Comparison of ENCODE assay signal across 27 mouse cellular contexts in the genomic region with DNA sequence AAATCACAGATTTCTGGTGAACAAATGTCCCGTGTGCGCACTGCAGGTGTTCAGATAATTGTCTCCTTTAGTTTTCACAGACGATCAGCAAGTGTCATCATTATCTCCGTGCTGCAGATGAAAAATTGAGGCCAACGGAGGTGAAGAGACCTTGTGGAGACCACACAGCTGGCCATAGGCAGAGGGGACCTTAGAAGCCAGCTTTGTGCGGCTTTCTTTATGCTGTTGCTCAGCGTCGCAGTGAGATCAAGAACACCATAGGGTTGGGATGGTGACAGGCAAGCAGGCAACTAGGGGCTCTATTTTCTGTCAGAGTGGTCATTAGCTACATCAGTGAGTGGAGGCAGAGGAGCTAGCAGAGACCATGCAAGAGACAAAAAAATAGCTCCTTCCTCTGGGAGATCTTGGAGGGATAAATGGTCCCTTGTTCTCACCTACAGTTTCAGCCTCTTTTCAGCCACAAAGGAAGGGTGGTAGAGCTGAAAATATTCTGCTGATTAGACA.
DNase-seq lines count a peak whose midpoint lies in the region; ATAC-seq and TF ChIP-seq lines count a peak whose summit lies in the region.
"Had no signal": no experiment of that assay in that cellular context is flagged by ENCODE, and none has a peak within 500 bp of the region (broad histone marks: within the 10 kb centered on the region; RNA-seq: fewer than 3 reads in every experiment).

No protein-coding gene starts in this region.

- ATAC-seq in forebrain, embryonic 13.5 days, result peak; percentile 63; the same call in 1 of the 2 replicates
- ATAC-seq in forebrain, embryonic 11.5 days (replicated peaks; ENCODE audit: low FRiP score), result no peak
- 0 out of 2 replicates have a peak, but pooled peaks have one; percentile 46 for ATAC-seq in forebrain, embryonic 15.5 days (replicated peaks)
- no peak; the same call in 1 of the 2 replicates for ATAC-seq in forebrain, embryonic 16.5 days
- peak; percentile 73; the same call in 1 of the 2 replicates for ATAC-seq in midbrain, embryonic 15.5 days (replicated peaks)
- no peak for ATAC-seq in midbrain, embryonic 13.5 days
- ATAC-seq: activated CD4-positive, CD25-positive, alpha-beta regulatory T cell, adult 4 months; CD4-positive, CD25-positive, alpha-beta regulatory T cell, adult 4 months; Patski had no signal

- H3K36me3 ChIP-seq in forebrain, embryonic 13.5 days (ENCODE audit: poor library complexity, severe bottlenecking), result no peaks in the 10 kb centered on the region
- H3K36me3 ChIP-seq in forebrain, embryonic 11.5 days (ENCODE audit: control insufficient read depth, insufficient read depth, low read length), result no peaks in the 10 kb centered on the region
- no peaks in the 10 kb centered on the region for H3K36me3 ChIP-seq in forebrain, embryonic 15.5 days
- H3K36me3 ChIP-seq in forebrain, embryonic 16.5 days (ENCODE audit: control insufficient read depth, insufficient read depth), result no peaks in the 10 kb centered on the region
- H3K36me3 ChIP-seq in midbrain, embryonic 15.5 days (replicated peaks), result no peaks in the 10 kb centered on the region
- H3K36me3 ChIP-seq in midbrain, embryonic 13.5 days, result no peaks in the 10 kb centered on the region
- H3K36me3 ChIP-seq: embryonic facial prominence, embryonic 13.5 days; embryonic facial prominence, embryonic 15.5 days; forebrain, embryonic 10.5 days; G1E had no signal

- TF ChIP-seq POLR2A in brain, embryonic 14.5 days (IDR thresholded peaks at IDR 0.05; ENCODE audit: borderline replicate concordance, extremely low read depth, insufficient read depth, insufficient read length, poor library complexity, severe bottlenecking), result no peak

- H3K4me2 ChIP-seq in forebrain, embryonic 13.5 days, result no peak overlapping the region
- no peak overlapping the region for H3K4me2 ChIP-seq in forebrain, embryonic 11.5 days (ENCODE audit: low read depth, low read length, severe bottlenecking)
- no peak overlapping the region for H3K4me2 ChIP-seq in forebrain, embryonic 15.5 days (replicated peaks)
- H3K4me2 ChIP-seq in forebrain, embryonic 16.5 days (ENCODE audit: low read length), result no peak overlapping the region
- no peak overlapping the region for H3K4me2 ChIP-seq in midbrain, embryonic 15.5 days
- H3K4me2 ChIP-seq in midbrain, embryonic 13.5 days (replicated peaks), result no peak overlapping the region
- H3K4me2 ChIP-seq: embryonic facial prominence, embryonic 13.5 days; embryonic facial prominence, embryonic 15.5 days had no signal

- no peak for DNase-seq in forebrain, embryonic 11.5 days (ENCODE audit: low spot score)
- DNase-seq in brain, embryonic 14.5 days (ENCODE audit: low read depth), result peak; percentile 55
- DNase-seq: adrenal gland, adult 8-10 months; adrenal gland, postnatal 14 days; adrenal gland, postnatal 36 days; B cell, adult 2 months; cerebellum, adult 11 months; cerebellum, adult 18-20 months; cerebellum, adult 8-10 months; cerebellum, adult 9-11 months; cerebellum, postnatal 14 days; cerebellum, postnatal 36 days; embryo, embryonic 11 days had no signal

- no peaks in the 10 kb centered on the region for H3K27me3 ChIP-seq in forebrain, embryonic 13.5 days
- no peaks in the 10 kb centered on the region for H3K27me3 ChIP-seq in forebrain, embryonic 11.5 days (ENCODE audit: control insufficient read depth, insufficient read depth, low read length)
- H3K27me3 ChIP-seq in forebrain, embryonic 15.5 days, result no peaks in the 10 kb centered on the region
- H3K27me3 ChIP-seq in forebrain, embryonic 16.5 days (replicated peaks; ENCODE audit: control insufficient read depth, insufficient read depth, low read length), result no peaks in the 10 kb centered on the region
- H3K27me3 ChIP-seq in midbrain, embryonic 15.5 days (replicated peaks), result no peaks in the 10 kb centered on the region
- no peaks in the 10 kb centered on the region for H3K27me3 ChIP-seq in midbrain, embryonic 13.5 days
- H3K27me3 ChIP-seq: CH12.LX; embryonic facial prominence, embryonic 15.5 days; Patski had no signal

- no peak overlapping the region for H3K9ac ChIP-seq in forebrain, embryonic 13.5 days
- no peak overlapping the region for H3K9ac ChIP-seq in forebrain, embryonic 11.5 days (ENCODE audit: low read length)
- no peak overlapping the region for H3K9ac ChIP-seq in forebrain, embryonic 15.5 days (replicated peaks)
- H3K9ac ChIP-seq in forebrain, embryonic 16.5 days (replicated peaks; ENCODE audit: low read depth, low read length), result no peak overlapping the region
- no peak overlapping the region for H3K9ac ChIP-seq in midbrain, embryonic 15.5 days
- no peak overlapping the region for H3K9ac ChIP-seq in midbrain, embryonic 13.5 days (replicated peaks)
- H3K9ac ChIP-seq: embryonic facial prominence, embryonic 13.5 days; embryonic facial prominence, embryonic 15.5 days had no signal

- no peaks in the 10 kb centered on the region for H3K4me1 ChIP-seq in forebrain, embryonic 13.5 days
- no peaks in the 10 kb centered on the region for H3K4me1 ChIP-seq in forebrain, embryonic 11.5 days (replicated peaks; ENCODE audit: control insufficient read depth, insufficient read depth, low read length)
- no peaks in the 10 kb centered on the region for H3K4me1 ChIP-seq in forebrain, embryonic 15.5 days
- H3K4me1 ChIP-seq in forebrain, embryonic 16.5 days (replicated peaks; ENCODE audit: control insufficient read depth, insufficient read depth, low read length), result no peaks in the 10 kb centered on the region
- H3K4me1 ChIP-seq in midbrain, embryonic 15.5 days, result no peaks in the 10 kb centered on the region
- H3K4me1 ChIP-seq in midbrain, embryonic 13.5 days (replicated peaks), result no peaks in the 10 kb centered on the region
- H3K4me1 ChIP-seq: embryonic facial prominence, embryonic 13.5 days; embryonic facial prominence, embryonic 15.5 days; forebrain, embryonic 10.5 days had no signal

- no peak overlapping the region for H3K27ac ChIP-seq in forebrain, embryonic 13.5 days
- no peak overlapping the region for H3K27ac ChIP-seq in forebrain, embryonic 11.5 days (ENCODE audit: low read depth, low read length)
- H3K27ac ChIP-seq in forebrain, embryonic 15.5 days (replicated peaks), result no peak overlapping the region
- H3K27ac ChIP-seq in forebrain, embryonic 16.5 days (ENCODE audit: low read length), result no peak overlapping the region
- H3K27ac ChIP-seq in midbrain, embryonic 15.5 days, result no peak overlapping the region
- H3K27ac ChIP-seq in midbrain, embryonic 13.5 days, result no peak overlapping the region
- H3K27ac ChIP-seq: embryonic facial prominence, embryonic 13.5 days; embryonic facial prominence, embryonic 15.5 days; forebrain, embryonic 10.5 days had no signal

- H3K9me3 ChIP-seq in forebrain, embryonic 13.5 days (replicated peaks), result no peaks in the 10 kb centered on the region
- H3K9me3 ChIP-seq in forebrain, embryonic 11.5 days (ENCODE audit: control insufficient read depth, low read length), result no peaks in the 10 kb centered on the region
- no peaks in the 10 kb centered on the region for H3K9me3 ChIP-seq in forebrain, embryonic 15.5 days
- H3K9me3 ChIP-seq in forebrain, embryonic 16.5 days (ENCODE audit: control insufficient read depth, low read length), result no peaks in the 10 kb centered on the region
- H3K9me3 ChIP-seq in midbrain, embryonic 15.5 days, result no peaks in the 10 kb centered on the region
- no peaks in the 10 kb centered on the region for H3K9me3 ChIP-seq in midbrain, embryonic 13.5 days
- H3K9me3 ChIP-seq: embryonic facial prominence, embryonic 13.5 days; embryonic facial prominence, embryonic 15.5 days; forebrain, embryonic 10.5 days had no signal

- H3K4me3 ChIP-seq in forebrain, embryonic 13.5 days, result no peak overlapping the region
- H3K4me3 ChIP-seq in forebrain, embryonic 11.5 days (ENCODE audit: low read depth, low read length), result no peak overlapping the region
- no peak overlapping the region for H3K4me3 ChIP-seq in forebrain, embryonic 15.5 days
- no peak overlapping the region for H3K4me3 ChIP-seq in forebrain, embryonic 16.5 days (replicated peaks; ENCODE audit: low read length)
- no peak overlapping the region for H3K4me3 ChIP-seq in midbrain, embryonic 15.5 days
- H3K4me3 ChIP-seq in midbrain, embryonic 13.5 days (replicated peaks), result no peak overlapping the region
- H3K4me3 ChIP-seq: embryonic facial prominence, embryonic 13.5 days; embryonic facial prominence, embryonic 15.5 days; erythroblast, embryonic 14.5 days; forebrain, embryonic 10.5 days had no signal

- 73% methylated on average over 8 of the region's 8 CpGs for WGBS in forebrain, embryonic 13.5 days
- WGBS in forebrain, embryonic 11.5 days, result 83% methylated on average over 8 of the region's 8 CpGs
- WGBS in forebrain, embryonic 15.5 days, result 75% methylated on average over 8 of the region's 8 CpGs
- 76% methylated on average over 8 of the region's 8 CpGs for WGBS in forebrain, embryonic 16.5 days
- WGBS in midbrain, embryonic 15.5 days, result 71% methylated on average over 8 of the region's 8 CpGs
- 76% methylated on average over 8 of the region's 8 CpGs for WGBS in midbrain, embryonic 13.5 days

- TF ChIP-seq CTCF in brain, embryonic 14.5 days (IDR thresholded peaks at IDR 0.05; ENCODE audit: borderline replicate concordance, extremely low read depth, insufficient read depth, insufficient read length), result no peak

Comparison
In these comparisons a context has a peak if more than half of its experiments do, and no peak if none do; other contexts are left out.
1. ATAC-seq: peak in forebrain, embryonic 13.5 days (single experiment), forebrain, embryonic 15.5 days (single experiment) and midbrain, embryonic 15.5 days (single experiment); none in forebrain, embryonic 11.5 days (single experiment), forebrain, embryonic 16.5 days (single experiment) and midbrain, embryonic 13.5 days (single experiment).